ENCODE assay signal across 16 mouse cellular contexts in the genomic region with DNA sequence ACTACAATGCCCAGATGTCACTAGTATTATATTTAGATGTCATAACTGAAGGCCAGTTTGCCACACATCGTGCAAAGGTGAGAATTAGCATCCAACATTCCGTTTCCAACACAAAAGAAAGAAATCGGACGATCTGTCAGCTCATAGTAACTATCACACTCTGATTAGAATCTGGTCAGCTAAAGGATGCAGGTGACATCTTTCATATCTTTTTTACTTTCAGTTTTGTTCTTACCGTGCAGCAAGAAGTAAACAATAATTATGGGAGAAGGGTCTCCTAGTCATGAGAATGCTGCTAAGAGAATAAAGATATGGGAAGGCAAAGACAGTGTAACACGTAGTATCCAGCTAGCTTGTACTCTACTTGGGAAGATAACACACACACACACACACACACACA.
DNase-seq lines count a peak whose midpoint lies in the region; ATAC-seq lines count a peak whose summit lies in the region.
"Had no signal": no experiment of that assay in that cellular context is flagged by ENCODE, and none has a peak within 500 bp of the region (broad histone marks: within the 10 kb centered on the region; RNA-seq: fewer than 3 reads in every experiment).

No protein-coding gene starts in this region.

- ATAC-seq in activated CD4-positive, CD25-positive, alpha-beta regulatory T cell, adult 4 months, result peak; percentile 75
- peak; percentile 81 for ATAC-seq in inflammation-experienced regulatory T-cells, adult 6 months
- ATAC-seq: forebrain, embryonic 13.5 days; forebrain, embryonic 15.5 days; forebrain, postnatal 0 days had no signal

- peak; percentile 20 for DNase-seq in CD4-positive, CD25-positive, alpha-beta regulatory T cell, adult 2 months (ENCODE audit: low read depth, low spot score)
- DNase-seq in kidney, postnatal 36 days, result no peak
- no peak for DNase-seq in urinary bladder, postnatal 4 days (ENCODE audit: low spot score in 2 of 2)
- DNase-seq: adrenal gland, adult 8-10 months; adrenal gland, postnatal 14 days; adrenal gland, postnatal 36 days; cerebellum, adult 11-12 months; cerebellum, adult 2 months; cerebellum, adult 9-10 months; cerebellum, postnatal 10 days; cerebellum, postnatal 25 days; forebrain, postnatal 0 days had no signal
